Mouse (Mus musculus) midbrain, embryonic 15.5 days (tissue): Measurements from ENCODE around the gene Ppfibp2. TPM values are rescaled to one million over a fixed set of nuclear protein-coding genes. Genes with fewer than 3 reads are reported as not detected.

Source experiments
- ATAC-seq: fragments of 200-750 bp; cut with Nextera tagmentation; replicated peaks from 2 replicates; pipeline ENCODE4 v1.8.0; 2017; ENCODE audit warnings: moderate TSS enrichment
- H3K27ac ChIP-seq: fragments of 300-500 bp; sonication (generic); 2 replicates; pipeline ENCODE4 v1.5.1; 2015; ENCODE audit warnings: mild to moderate bottlenecking, inconsistent platforms
- H3K27me3 ChIP-seq: fragments of 300-500 bp; sonication (generic); replicated peaks from 2 replicates; pipeline ENCODE4 v1.6.1; 2015; ENCODE audit warnings: inconsistent platforms
- H3K36me3 ChIP-seq: fragments of 300-500 bp; sonication (generic); replicated peaks from 2 replicates; pipeline ENCODE4 v1.6.1; 2015; ENCODE audit warnings: inconsistent platforms
- H3K4me1 ChIP-seq: fragments of 300-500 bp; sonication (generic); 2 replicates; pipeline ENCODE4 v1.6.1; 2015; ENCODE audit warnings: inconsistent platforms
- H3K4me2 ChIP-seq: fragments of 300-500 bp; sonication (generic); 2 replicates; pipeline ENCODE4 v1.6.1; 2015; ENCODE audit warnings: inconsistent platforms, mild to moderate bottlenecking, moderate library complexity
- H3K4me3 ChIP-seq: fragments of 300-500 bp; sonication (generic); 2 replicates; pipeline ENCODE4 v1.5.1; 2015; ENCODE audit warnings: mild to moderate bottlenecking, inconsistent platforms
- H3K9ac ChIP-seq: fragments of 300-500 bp; sonication (generic); 2 replicates; pipeline ENCODE4 v1.6.1; 2015; ENCODE audit warnings: mild to moderate bottlenecking, inconsistent platforms
- H3K9me3 ChIP-seq: fragments of 300-500 bp; sonication (generic); 2 replicates; pipeline ENCODE4 v1.6.1; 2016; ENCODE audit warnings: inconsistent platforms
- WGBS: fragments of 180-500 bp; shearing (Covaris S2); methylation state at CpG from one replicate; pipeline ENCODE4 v1.1.7; 2015; ENCODE audit warnings: mixed read lengths; 5-methylcytosine and 5-hydroxymethylcytosine counted together
- polyA plus RNA-seq: library from polyadenylated mRNA; unstranded; fragments of >200 nt; fragmentation: Nextera tagmentation; extraction: Ambion mirVana; gene quantifications from 2 replicates; pipeline ENCODE4 v1.2.1, GENCODE M21; 2015

Ppfibp2 gene
- polyA plus RNA-seq, 1 experiment from 2014 or later, result 1.5 TPM

- Histone ChIP-seq H3K27ac (no peak overlapping the region), H3K4me2 (no peak overlapping the region), H3K4me3 (no peak overlapping the region), H3K36me3 (no peaks in the 10 kb centered on the region), H3K4me1 (no peaks in the 10 kb centered on the region), H3K9ac (no peak overlapping the region), H3K27me3 (no peaks in the 10 kb centered on the region), H3K9me3 (no peaks in the 10 kb centered on the region)
- WGBS, result 84% methylated on average over 9 of the region's 10 CpGs
- ATAC-seq, result no peak
These were observed 135.6 kb downstream of the Ppfibp2 start for GRCm38 (mm10) chr7:107730587-107730986.

- H3K9ac ChIP-seq, result no peak overlapping the region
- no peaks in the 10 kb centered on the region for H3K9me3 ChIP-seq
- ATAC-seq, result no peak
- 81% methylated on average over 2 of the region's 2 CpGs for WGBS
- H3K4me3 ChIP-seq, result no peak overlapping the region
- no peaks in the 10 kb centered on the region for H3K36me3 ChIP-seq
- no peak overlapping the region for H3K4me2 ChIP-seq
- H3K27me3 ChIP-seq, result no peaks in the 10 kb centered on the region
- no peaks in the 10 kb centered on the region for H3K4me1 ChIP-seq
- no peak overlapping the region for H3K27ac ChIP-seq
These were observed 138.2 kb downstream of the Ppfibp2 start for GRCm38 (mm10) chr7:107733162-107733561.

- H3K4me2 ChIP-seq, result no peak overlapping the region
- H3K9me3 ChIP-seq, result no peaks in the 10 kb centered on the region
- no peak overlapping the region for H3K4me3 ChIP-seq
- H3K9ac ChIP-seq, result no peak overlapping the region
- WGBS, result 37% methylated on average over 2 of the region's 2 CpGs
- no peak overlapping the region for H3K27ac ChIP-seq
- ATAC-seq, result peak; percentile 81
- no peaks in the 10 kb centered on the region for H3K27me3 ChIP-seq
- H3K36me3 ChIP-seq, result no peaks in the 10 kb centered on the region
- no peaks in the 10 kb centered on the region for H3K4me1 ChIP-seq
These were observed 143.7 kb downstream of the Ppfibp2 start for GRCm38 (mm10) chr7:107738726-107739125.

- WGBS, result 87% methylated on average over 10 of the region's 10 CpGs
- ATAC-seq, result no peak
- H3K36me3 ChIP-seq, result no peaks in the 10 kb centered on the region
- no peak overlapping the region for H3K27ac ChIP-seq
- no peaks in the 10 kb centered on the region for H3K9me3 ChIP-seq
- no peaks in the 10 kb centered on the region for H3K4me1 ChIP-seq
- no peaks in the 10 kb centered on the region for H3K27me3 ChIP-seq
- H3K4me2 ChIP-seq, result no peak overlapping the region
- H3K4me3 ChIP-seq, result no peak overlapping the region
- H3K9ac ChIP-seq, result no peak overlapping the region
These were observed 148.0 kb downstream of the Ppfibp2 start for GRCm38 (mm10) chr7:107742963-107743465.

GRCm38 (mm10) chr7:107744454-107744853 is 149.4 kb downstream of the Ppfibp2 start:
- no peak overlapping the region for H3K27ac ChIP-seq
- no peak overlapping the region for H3K4me3 ChIP-seq
- no peaks in the 10 kb centered on the region for H3K27me3 ChIP-seq
- no peak for ATAC-seq
- H3K4me2 ChIP-seq, result no peak overlapping the region
- H3K9me3 ChIP-seq, result no peaks in the 10 kb centered on the region
- H3K36me3 ChIP-seq, result no peaks in the 10 kb centered on the region
- H3K9ac ChIP-seq, result no peak overlapping the region
- H3K4me1 ChIP-seq, result no peaks in the 10 kb centered on the region
- 86% methylated on average over 4 of the region's 4 CpGs for WGBS

- no peak overlapping the region for H3K27ac ChIP-seq
- H3K27me3 ChIP-seq, result no peaks in the 10 kb centered on the region
- H3K4me1 ChIP-seq, result no peaks in the 10 kb centered on the region
- ATAC-seq, result no peak
- H3K9me3 ChIP-seq, result no peaks in the 10 kb centered on the region
- WGBS, result 71% methylated on average over 2 of the region's 2 CpGs
- no peaks in the 10 kb centered on the region for H3K36me3 ChIP-seq
- H3K4me2 ChIP-seq, result no peak overlapping the region
- H3K9ac ChIP-seq, result no peak overlapping the region
- no peak overlapping the region for H3K4me3 ChIP-seq
These were observed 150.1 kb downstream of the Ppfibp2 start for GRCm38 (mm10) chr7:107745111-107745510.

GRCm38 (mm10) chr7:107746036-107746435 is 151.0 kb downstream of the Ppfibp2 start:
- Histone ChIP-seq H3K27me3 (no peaks in the 10 kb centered on the region), H3K4me1 (no peaks in the 10 kb centered on the region), H3K36me3 (no peaks in the 10 kb centered on the region), H3K4me2 (no peak overlapping the region), H3K9me3 (no peaks in the 10 kb centered on the region), H3K4me3 (no peak overlapping the region), H3K27ac (no peak overlapping the region), H3K9ac (no peak overlapping the region)
- WGBS, result 94% methylated on average over 8 of the region's 8 CpGs
- no peak for ATAC-seq

- Histone ChIP-seq H3K4me1 (no peaks in the 10 kb centered on the region), H3K27ac (no peak overlapping the region), H3K9ac (no peak overlapping the region), H3K27me3 (no peaks in the 10 kb centered on the region), H3K36me3 (no peaks in the 10 kb centered on the region), H3K9me3 (no peaks in the 10 kb centered on the region), H3K4me2 (no peak overlapping the region), H3K4me3 (no peak overlapping the region)
- no peak for ATAC-seq
- 87% methylated on average over 9 of the region's 9 CpGs for WGBS
These were observed 152.5 kb downstream of the Ppfibp2 start for GRCm38 (mm10) chr7:107747476-107747875.

GRCm38 (mm10) chr7:107747954-107748353 is 152.9 kb downstream of the Ppfibp2 start:
- no peak overlapping the region for H3K4me3 ChIP-seq
- H3K27ac ChIP-seq, result no peak overlapping the region
- no peak for ATAC-seq
- H3K4me2 ChIP-seq, result no peak overlapping the region
- no peaks in the 10 kb centered on the region for H3K4me1 ChIP-seq
- WGBS, result 13% methylated on average over 2 of the region's 2 CpGs
- no peaks in the 10 kb centered on the region for H3K9me3 ChIP-seq
- H3K27me3 ChIP-seq, result no peaks in the 10 kb centered on the region
- H3K36me3 ChIP-seq, result no peaks in the 10 kb centered on the region
- no peak overlapping the region for H3K9ac ChIP-seq

GRCm38 (mm10) chr7:107749270-107749669 is 154.3 kb downstream of the Ppfibp2 start:
- WGBS, result 3% methylated on average over 3 of the region's 3 CpGs
- Histone ChIP-seq H3K36me3 (no peaks in the 10 kb centered on the region), H3K27ac (no peak overlapping the region), H3K9ac (no peak overlapping the region), H3K27me3 (no peaks in the 10 kb centered on the region), H3K9me3 (no peaks in the 10 kb centered on the region), H3K4me3 (no peak overlapping the region), H3K4me1 (no peaks in the 10 kb centered on the region), H3K4me2 (no peak overlapping the region)
- ATAC-seq, result peak; percentile 46; the same call in 1 of the 2 replicates

GRCm38 (mm10) chr7:107749721-107750120 is 154.7 kb downstream of the Ppfibp2 start:
- Histone ChIP-seq H3K4me2 (no peak overlapping the region), H3K27me3 (no peaks in the 10 kb centered on the region), H3K9ac (no peak overlapping the region), H3K9me3 (no peaks in the 10 kb centered on the region), H3K36me3 (no peaks in the 10 kb centered on the region), H3K4me3 (no peak overlapping the region), H3K4me1 (no peaks in the 10 kb centered on the region), H3K27ac (no peak overlapping the region)
- WGBS, result 93% methylated on average over 4 of the region's 4 CpGs
- ATAC-seq, result no peak

- 74% methylated on average over 10 of the region's 10 CpGs for WGBS
These were observed 157.1 kb downstream of the Ppfibp2 start for GRCm38 (mm10) chr7:107752031-107752520.

GRCm38 (mm10) chr7:107755905-107756304 is 160.9 kb downstream of the Ppfibp2 start:
- H3K4me3 ChIP-seq, result no peak overlapping the region
- no peaks in the 10 kb centered on the region for H3K9me3 ChIP-seq
- no peaks in the 10 kb centered on the region for H3K27me3 ChIP-seq
- no peak overlapping the region for H3K27ac ChIP-seq
- H3K4me1 ChIP-seq, result peaks cover 5% of the 10 kb centered on the region
- no peak overlapping the region for H3K9ac ChIP-seq
- ATAC-seq, result no peak
- H3K36me3 ChIP-seq, result no peaks in the 10 kb centered on the region
- no peak overlapping the region for H3K4me2 ChIP-seq
- 75% methylated on average over 3 of the region's 3 CpGs for WGBS

More at GRCm38 (mm10) chr7:107752031-107752520, 157.1 kb downstream of the Ppfibp2 start:
- no peaks in the 10 kb centered on the region for H3K27me3 ChIP-seq
- no peaks in the 10 kb centered on the region for H3K4me1 ChIP-seq
- ATAC-seq, result no peak
- no peak overlapping the region for H3K27ac ChIP-seq
- H3K9me3 ChIP-seq, result no peaks in the 10 kb centered on the region
- H3K4me3 ChIP-seq, result no peak overlapping the region
- H3K9ac ChIP-seq, result no peak overlapping the region
- no peaks in the 10 kb centered on the region for H3K36me3 ChIP-seq
- H3K4me2 ChIP-seq, result no peak overlapping the region
